Mouse (Mus musculus): ENCODE measurements around the gene Hoxa6.

Hoxa6 gene

GRCm38 (mm10) chr6:52213119-52213986 is 4.8 kb upstream of the Hoxa6 start, which contains the start of the genes Hoxa3 and Gm28308:
TSS of gene Hoxa3 (minus strand) at chr6:52213336.
TSS of gene Gm28308 (minus strand) at chr6:52213339.
- DNase-seq = peak; percentile 89

- DNase-seq = peak; percentile 79
These were observed 4.1 kb upstream of the Hoxa6 start for GRCm38 (mm10) chr6:52212556-52213118.

- DNase-seq = peak; percentile 59
These were observed 3.4 kb upstream of the Hoxa6 start for GRCm38 (mm10) chr6:52211961-52212360.

- DNase-seq = peak; percentile 94
These were observed 2.8 kb upstream of the Hoxa6 start for GRCm38 (mm10) chr6:52211170-52211935.

GRCm38 (mm10) chr6:52209685-52210046 is 1.1 kb upstream of the Hoxa6 start:
- DNase-seq = no peak

GRCm38 (mm10) chr6:52208868-52209684 is 554 bp upstream of the Hoxa6 start:
- DNase-seq = peak; percentile 35

GRCm38 (mm10) chr6:52207684-52207976 is 892 bp downstream of the Hoxa6 start:
- DNase-seq = no peak

GRCm38 (mm10) chr6:52206882-52207683 is 1.4 kb downstream of the Hoxa6 start:
- peak; percentile 20 for DNase-seq

- peak; percentile 56 for DNase-seq
These were observed 2.6 kb downstream of the Hoxa6 start for GRCm38 (mm10) chr6:52205638-52206621.

- DNase-seq = peak; percentile 32
These were observed 3.3 kb downstream of the Hoxa6 start for GRCm38 (mm10) chr6:52205221-52205620.

- peak; percentile 96 for DNase-seq
These were observed 4.3 kb downstream of the Hoxa6 start, which contains the start of gene Hoxa5 for GRCm38 (mm10) chr6:52204050-52204752. TSS of gene Hoxa5 (minus strand) at chr6:52204587.

- DNase-seq = peak; percentile 64
These were observed 5.0 kb downstream of the Hoxa6 start for GRCm38 (mm10) chr6:52203371-52204049.

- peak; percentile 62 for DNase-seq
These were observed 5.5 kb downstream of the Hoxa6 start for GRCm38 (mm10) chr6:52203121-52203370.

GRCm38 (mm10) chr6:52202362-52203120 is 6.0 kb downstream of the Hoxa6 start:
- peak; percentile 38 for DNase-seq

- DNase-seq = peak; percentile 9
These were observed 7.3 kb downstream of the Hoxa6 start for GRCm38 (mm10) chr6:52201269-52201668.

- no peak for DNase-seq
These were observed 7.7 kb downstream of the Hoxa6 start for GRCm38 (mm10) chr6:52200751-52201250.

- DNase-seq = peak; percentile 61
These were observed 8.3 kb downstream of the Hoxa6 start for GRCm38 (mm10) chr6:52200073-52200750.

GRCm38 (mm10) chr6:52197271-52197670 is 11.3 kb downstream of the Hoxa6 start:
- peak; percentile 82 for DNase-seq
